Mouse (Mus musculus): ENCODE measurements around the gene Fxyd2. TPM values are rescaled to one million over a fixed set of nuclear protein-coding genes. Genes with fewer than 3 reads are reported as not detected.
A peak's percentile ranks its signal among the peaks of the same experiment; 100 is the strongest.

Fxyd2 gene
- polyA plus RNA-seq, 1 experiment from 2014 or later, result 9.9 TPM

DNA sequence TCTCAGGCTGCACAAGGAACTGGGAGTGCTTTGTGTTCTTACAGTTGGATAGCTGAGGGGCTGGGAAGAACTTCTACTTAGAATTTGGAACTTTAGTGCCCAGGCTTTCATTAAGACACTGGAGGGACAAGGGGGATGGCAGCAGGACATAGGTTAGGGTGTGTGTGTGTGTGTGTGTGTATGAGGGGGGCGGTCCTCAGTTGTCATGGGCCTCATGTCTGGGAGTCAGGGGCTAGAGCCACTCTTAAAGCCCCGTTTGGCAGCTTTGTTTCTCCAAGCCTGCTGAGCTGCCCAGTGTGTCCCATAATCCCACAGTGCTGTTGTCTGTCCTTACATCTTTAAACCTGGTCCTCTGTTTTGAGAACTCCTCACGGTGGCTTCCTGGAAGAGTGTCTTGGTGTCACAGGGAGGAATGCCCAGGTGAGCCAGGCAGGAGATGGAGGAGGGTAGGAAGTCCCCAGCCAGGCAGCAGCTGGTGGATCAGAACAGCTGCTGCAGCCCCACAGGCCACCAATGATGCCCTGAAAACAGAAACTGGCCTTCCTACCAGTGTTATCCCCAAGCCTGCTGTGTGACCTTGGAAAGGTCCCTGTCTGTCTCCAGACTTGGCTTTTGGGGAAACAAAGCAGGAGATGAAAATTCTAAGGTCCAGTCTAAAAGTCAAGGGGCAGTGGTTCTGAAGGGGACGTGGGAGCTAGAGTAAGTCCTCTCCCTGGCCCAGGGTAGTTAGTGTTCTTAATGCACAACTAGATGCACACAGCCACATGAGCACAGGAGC is 13.4 kb downstream of the Fxyd2 start:
- no peak for ATAC-seq (ENCODE audit: low read depth)
- Histone ChIP-seq H3K27me3 (ENCODE audit: control insufficient read depth, insufficient read depth, low read length) (no peaks in the 10 kb centered on the region), H3K27ac (ENCODE audit: low read depth, low read length) (no peak overlapping the region), H3K4me1 (ENCODE audit: control insufficient read depth, insufficient read depth, low read length) (0 out of 2 replicates have a peak, but pooled peaks cover 3% of the 10 kb centered on the region), H3K36me3 (ENCODE audit: control insufficient read depth, insufficient read depth, low read length) (no peaks in the 10 kb centered on the region), H3K9ac (replicated peaks; ENCODE audit: low read depth, low read length) (no peak overlapping the region), H3K4me3 (ENCODE audit: low read depth, low read length) (no peak overlapping the region), H3K4me2 (ENCODE audit: low read depth, low read length) (no peak overlapping the region), H3K9me3 (ENCODE audit: control insufficient read depth, low read length) (no peaks in the 10 kb centered on the region)
- WGBS, result 79% methylated on average over 4 of the region's 4 CpGs

DNA sequence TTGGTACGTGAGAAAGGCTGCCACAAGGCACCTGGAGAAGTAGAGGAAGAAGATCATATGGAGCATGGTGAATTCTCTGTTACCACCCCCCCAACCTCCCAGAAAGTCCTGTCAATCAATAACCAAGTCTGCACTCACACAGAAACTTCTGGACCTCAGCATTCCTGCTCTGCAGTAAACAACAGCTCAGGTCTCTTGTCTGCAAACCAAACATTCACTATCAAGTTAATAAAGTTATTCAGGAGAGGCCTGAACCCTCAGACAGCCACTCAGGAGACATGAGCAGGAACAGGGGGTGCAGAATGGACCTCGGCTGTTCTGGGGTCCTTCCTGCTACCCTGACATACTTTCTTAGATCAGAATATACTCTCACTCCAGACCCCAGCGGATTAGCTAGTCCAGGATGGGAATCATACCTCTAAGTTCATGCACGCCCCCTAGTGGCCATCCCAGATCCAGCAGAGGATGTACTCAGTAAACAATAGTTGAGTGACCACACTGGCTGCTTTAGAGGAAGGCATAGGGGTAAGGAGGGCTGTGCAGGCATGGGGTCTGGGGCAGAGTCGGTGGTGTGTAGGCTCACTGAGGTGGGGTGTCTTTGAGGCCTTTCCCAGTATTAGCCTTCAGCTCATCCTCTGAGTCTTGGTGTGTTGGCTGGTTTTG is 14.1 kb downstream of the Fxyd2 start:
- no peaks in the 10 kb centered on the region for H3K36me3 ChIP-seq (ENCODE audit: control insufficient read depth, insufficient read depth, low read length)
- no peak overlapping the region for H3K27ac ChIP-seq (ENCODE audit: low read depth, low read length)
- 0 out of 2 replicates have a peak, but pooled peaks cover 3% of the 10 kb centered on the region for H3K4me1 ChIP-seq (ENCODE audit: control insufficient read depth, insufficient read depth, low read length)
- no peaks in the 10 kb centered on the region for H3K27me3 ChIP-seq (ENCODE audit: control insufficient read depth, insufficient read depth, low read length)
- no peaks in the 10 kb centered on the region for H3K9me3 ChIP-seq (ENCODE audit: control insufficient read depth, low read length)
- 60% methylated on average over 5 of the region's 5 CpGs for WGBS
- no peak overlapping the region for H3K9ac ChIP-seq (replicated peaks; ENCODE audit: low read depth, low read length)
- H3K4me2 ChIP-seq (ENCODE audit: low read depth, low read length), result no peak overlapping the region
- no peak overlapping the region for H3K4me3 ChIP-seq (ENCODE audit: low read depth, low read length)
- ATAC-seq (ENCODE audit: low read depth), result no peak

DNA sequence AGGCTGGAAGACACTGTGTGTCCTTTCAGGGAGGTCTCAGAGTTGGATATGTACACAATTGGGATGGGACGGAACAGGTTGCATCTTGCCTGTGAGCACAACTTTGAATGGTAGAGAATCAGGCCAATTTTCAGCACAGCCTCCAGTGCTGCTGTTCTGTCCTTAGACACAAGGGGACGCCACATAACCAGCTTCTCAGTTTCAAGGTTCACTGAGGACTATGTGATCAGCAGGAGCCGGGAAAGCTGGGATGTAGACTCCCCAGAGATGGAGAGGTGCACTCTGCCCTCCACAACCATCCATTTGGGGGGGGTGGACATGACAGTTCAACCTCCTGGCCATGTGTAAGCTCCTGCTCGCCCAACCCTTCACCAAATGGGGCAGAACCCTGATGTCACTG is 16.4 kb downstream of the Fxyd2 start:
- no peak for ATAC-seq (ENCODE audit: low read depth)

GRCm38 (mm10) chr9:45417245-45417644 is 17.8 kb downstream of the Fxyd2 start:
- ATAC-seq (ENCODE audit: low read depth), result no peak
- no peaks in the 10 kb centered on the region for H3K36me3 ChIP-seq (ENCODE audit: control insufficient read depth, insufficient read depth, low read length)
- H3K4me1 ChIP-seq (ENCODE audit: control insufficient read depth, insufficient read depth, low read length), result 0 out of 2 replicates have a peak, but pooled peaks cover under 1% of the 10 kb centered on the region
- no peak overlapping the region for H3K4me3 ChIP-seq (ENCODE audit: low read depth, low read length)
- WGBS, result 29% methylated on average over 8 of the region's 8 CpGs
- H3K27ac ChIP-seq (ENCODE audit: low read depth, low read length), result no peak overlapping the region
- no peaks in the 10 kb centered on the region for H3K9me3 ChIP-seq (ENCODE audit: control insufficient read depth, low read length)
- no peaks in the 10 kb centered on the region for H3K27me3 ChIP-seq (ENCODE audit: control insufficient read depth, insufficient read depth, low read length)
- no peak overlapping the region for H3K4me2 ChIP-seq (ENCODE audit: low read depth, low read length)
- no peak overlapping the region for H3K9ac ChIP-seq (replicated peaks; ENCODE audit: low read depth, low read length)

More for the DNA sequence above, 16.4 kb downstream of the Fxyd2 start:
- WGBS, result 37% methylated on average over 4 of the region's 4 CpGs
- Histone ChIP-seq H3K27ac (ENCODE audit: low read depth, low read length) (no peak overlapping the region), H3K4me3 (ENCODE audit: low read depth, low read length) (no peak overlapping the region), H3K4me2 (ENCODE audit: low read depth, low read length) (no peak overlapping the region), H3K4me1 (ENCODE audit: control insufficient read depth, insufficient read depth, low read length) (0 out of 2 replicates have a peak, but pooled peaks cover 3% of the 10 kb centered on the region), H3K36me3 (ENCODE audit: control insufficient read depth, insufficient read depth, low read length) (no peaks in the 10 kb centered on the region), H3K9me3 (ENCODE audit: control insufficient read depth, low read length) (no peaks in the 10 kb centered on the region), H3K27me3 (ENCODE audit: control insufficient read depth, insufficient read depth, low read length) (no peaks in the 10 kb centered on the region), H3K9ac (replicated peaks; ENCODE audit: low read depth, low read length) (no peak overlapping the region)

GRCm38 (mm10) chr9:45418252-45418651 is 18.8 kb downstream of the Fxyd2 start:
- no peak overlapping the region for H3K27ac ChIP-seq (ENCODE audit: low read depth, low read length)
- no peaks in the 10 kb centered on the region for H3K9me3 ChIP-seq (ENCODE audit: control insufficient read depth, low read length)
- H3K4me1 ChIP-seq (ENCODE audit: control insufficient read depth, insufficient read depth, low read length), result no peaks in the 10 kb centered on the region
- 74% methylated on average over 8 of the region's 8 CpGs for WGBS
- H3K36me3 ChIP-seq (ENCODE audit: control insufficient read depth, insufficient read depth, low read length), result no peaks in the 10 kb centered on the region
- H3K4me3 ChIP-seq (ENCODE audit: low read depth, low read length), result no peak overlapping the region
- H3K27me3 ChIP-seq (ENCODE audit: control insufficient read depth, insufficient read depth, low read length), result no peaks in the 10 kb centered on the region
- H3K9ac ChIP-seq (replicated peaks; ENCODE audit: low read depth, low read length), result no peak overlapping the region
- ATAC-seq (ENCODE audit: low read depth), result no peak
- no peak overlapping the region for H3K4me2 ChIP-seq (ENCODE audit: low read depth, low read length)

DNA sequence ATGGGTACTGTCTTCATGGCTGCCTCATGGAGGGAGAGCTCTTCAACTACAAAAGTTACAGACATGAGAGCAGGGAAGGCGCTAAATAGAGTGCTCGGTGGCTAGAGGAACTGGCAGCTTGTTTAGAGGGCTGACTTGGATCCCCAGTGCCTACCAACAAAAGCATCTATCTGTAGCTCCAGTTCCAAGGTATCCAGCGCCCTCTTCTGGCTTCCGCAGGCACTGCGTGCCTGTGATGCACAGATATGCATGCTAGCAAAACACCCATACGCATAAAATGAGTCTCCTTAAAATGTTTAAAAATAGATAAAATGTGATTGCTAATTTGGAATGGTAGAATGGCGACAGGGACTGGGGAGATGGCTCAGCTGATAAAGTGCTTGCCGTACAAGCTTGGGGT is 21.7 kb downstream of the Fxyd2 start:
- no peaks in the 10 kb centered on the region for H3K4me1 ChIP-seq (ENCODE audit: control insufficient read depth, insufficient read depth, low read length)
- H3K9me3 ChIP-seq (ENCODE audit: control insufficient read depth, low read length), result no peaks in the 10 kb centered on the region
- no peak overlapping the region for H3K9ac ChIP-seq (replicated peaks; ENCODE audit: low read depth, low read length)
- no peak overlapping the region for H3K27ac ChIP-seq (ENCODE audit: low read depth, low read length)
- H3K27me3 ChIP-seq (ENCODE audit: control insufficient read depth, insufficient read depth, low read length), result no peaks in the 10 kb centered on the region
- no peaks in the 10 kb centered on the region for H3K36me3 ChIP-seq (ENCODE audit: control insufficient read depth, insufficient read depth, low read length)
- WGBS, result 63% methylated on average over 8 of the region's 8 CpGs
- no peak overlapping the region for H3K4me2 ChIP-seq (ENCODE audit: low read depth, low read length)
- ATAC-seq (ENCODE audit: low read depth), result no peak
- H3K4me3 ChIP-seq (ENCODE audit: low read depth, low read length), result no peak overlapping the region

GRCm38 (mm10) chr9:45422761-45423298 is 23.4 kb downstream of the Fxyd2 start:
- no peak overlapping the region for H3K27ac ChIP-seq (ENCODE audit: low read depth, low read length)
- 84% methylated on average over 7 of the region's 7 CpGs for WGBS
- no peak overlapping the region for H3K4me3 ChIP-seq (ENCODE audit: low read depth, low read length)
- no peak overlapping the region for H3K4me2 ChIP-seq (ENCODE audit: low read depth, low read length)
- no peaks in the 10 kb centered on the region for H3K4me1 ChIP-seq (ENCODE audit: control insufficient read depth, insufficient read depth, low read length)
- ATAC-seq (ENCODE audit: low read depth), result no peak
- H3K9me3 ChIP-seq (ENCODE audit: control insufficient read depth, low read length), result no peaks in the 10 kb centered on the region
- no peaks in the 10 kb centered on the region for H3K36me3 ChIP-seq (ENCODE audit: control insufficient read depth, insufficient read depth, low read length)
- no peaks in the 10 kb centered on the region for H3K27me3 ChIP-seq (ENCODE audit: control insufficient read depth, insufficient read depth, low read length)
- H3K9ac ChIP-seq (replicated peaks; ENCODE audit: low read depth, low read length), result no peak overlapping the region

DNA sequence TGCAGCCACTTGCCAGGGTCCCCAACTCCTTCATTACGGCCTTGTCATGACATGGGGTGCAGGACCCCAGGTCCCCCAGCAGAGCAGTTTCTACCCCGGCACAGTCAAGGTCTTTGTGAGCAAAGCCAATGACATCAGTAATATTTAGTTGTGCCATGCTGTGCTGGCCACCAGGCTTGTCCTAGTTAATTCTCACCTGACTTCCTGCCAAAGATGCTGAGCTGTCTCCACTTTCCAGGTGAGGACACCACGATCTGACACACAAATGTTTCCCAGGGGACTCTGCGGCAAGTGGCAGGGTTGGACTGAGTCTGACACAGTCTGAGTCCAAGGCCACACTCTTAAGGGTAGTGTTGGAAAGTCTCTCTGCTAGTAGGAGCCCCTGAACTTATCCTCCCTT is 27.0 kb downstream of the Fxyd2 start, which contains the start of gene Dscaml1:
TSS of gene Dscaml1 (plus strand) at position 173 of the 400 bp plus-strand sequence.
- ATAC-seq (ENCODE audit: low read depth), result no peak
- Histone ChIP-seq H3K4me3 (ENCODE audit: low read depth, low read length) (no peak within 1 kb of the TSS), H3K27me3 (ENCODE audit: control insufficient read depth, insufficient read depth, low read length) (peaks cover 15% of the 10 kb centered on the region), H3K36me3 (ENCODE audit: control insufficient read depth, insufficient read depth, low read length) (no peaks in the 10 kb centered on the region), H3K4me2 (ENCODE audit: low read depth, low read length) (no peak within 1 kb of the TSS), H3K9me3 (ENCODE audit: control insufficient read depth, low read length) (no peaks in the 10 kb centered on the region), H3K9ac (replicated peaks; ENCODE audit: low read depth, low read length) (no peak within 1 kb of the TSS), H3K27ac (ENCODE audit: low read depth, low read length) (no peak within 1 kb of the TSS), H3K4me1 (ENCODE audit: control insufficient read depth, insufficient read depth, low read length) (no peaks in the 10 kb centered on the region)
- 78% methylated on average over 4 of the region's 4 CpGs for WGBS

DNA sequence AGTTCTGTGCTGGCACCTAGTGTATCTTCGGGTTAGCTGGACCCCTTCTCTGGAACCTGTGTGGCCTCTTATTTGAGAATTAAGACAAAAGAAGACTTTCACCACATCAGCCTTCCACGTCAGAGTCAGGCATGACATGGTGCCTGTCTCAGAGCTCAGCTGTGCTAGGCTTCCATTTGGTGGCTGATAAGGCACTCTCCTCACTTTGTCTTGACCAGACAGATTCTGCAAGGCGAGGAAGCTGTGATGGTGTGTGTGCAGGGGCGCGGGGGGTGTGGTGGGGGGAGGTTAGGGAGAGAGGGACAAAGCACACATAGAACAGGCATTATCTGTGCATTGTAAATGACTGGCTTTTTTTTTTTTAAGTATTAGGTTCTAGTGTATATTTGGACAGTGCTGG is 29.9 kb downstream of the Fxyd2 start:
- Histone ChIP-seq H3K4me1 (ENCODE audit: control insufficient read depth, insufficient read depth, low read length) (peaks cover 16% of the 10 kb centered on the region), H3K4me2 (ENCODE audit: low read depth, low read length) (peak overlapping the region; percentile 61; the same call in 1 of the 2 replicates), H3K9ac (replicated peaks; ENCODE audit: low read depth, low read length) (no peak overlapping the region), H3K27me3 (ENCODE audit: control insufficient read depth, insufficient read depth, low read length) (peaks cover 15% of the 10 kb centered on the region), H3K27ac (ENCODE audit: low read depth, low read length) (no peak overlapping the region), H3K9me3 (ENCODE audit: control insufficient read depth, low read length) (no peaks in the 10 kb centered on the region), H3K4me3 (ENCODE audit: low read depth, low read length) (peak overlapping the region; percentile 65; the same call in 1 of the 2 replicates), H3K36me3 (ENCODE audit: control insufficient read depth, insufficient read depth, low read length) (no peaks in the 10 kb centered on the region)
- 27% methylated on average over 5 of the region's 5 CpGs for WGBS
- ATAC-seq (ENCODE audit: low read depth), result no peak
